Mouse (Mus musculus) testis, adult 2 months (tissue): ENCODE results near the gene Mrgpre.

Experiments
- CTCF ChIP-seq: fragments of 200-500 bp; IDR thresholded peaks from 2 replicates; pipeline ENCODE4 v1.5.1; 2012; ENCODE audit warnings: low read depth, mild to moderate bottlenecking, inconsistent platforms, low read length, moderate library complexity; ENCODE audit not compliant: control insufficient read depth, insufficient read depth, insufficient replicate concordance
- POLR2A ChIP-seq: fragments of 200-500 bp; IDR thresholded peaks from 2 replicates; pipeline ENCODE4 v1.6.1; 2012; ENCODE audit warnings: low read depth, mild to moderate bottlenecking, inconsistent platforms, low read length, moderate library complexity; ENCODE audit not compliant: control insufficient read depth

GRCm38 (mm10) chr7:143793121-143793520 is 8.8 kb upstream of the Mrgpre start:
- TF ChIP-seq CTCF (peak; percentile 31; the same call in 1 of the 2 replicates), POLR2A (no peak)
